ENCODE assay signal across 9 mouse cellular contexts in the genomic region with DNA sequence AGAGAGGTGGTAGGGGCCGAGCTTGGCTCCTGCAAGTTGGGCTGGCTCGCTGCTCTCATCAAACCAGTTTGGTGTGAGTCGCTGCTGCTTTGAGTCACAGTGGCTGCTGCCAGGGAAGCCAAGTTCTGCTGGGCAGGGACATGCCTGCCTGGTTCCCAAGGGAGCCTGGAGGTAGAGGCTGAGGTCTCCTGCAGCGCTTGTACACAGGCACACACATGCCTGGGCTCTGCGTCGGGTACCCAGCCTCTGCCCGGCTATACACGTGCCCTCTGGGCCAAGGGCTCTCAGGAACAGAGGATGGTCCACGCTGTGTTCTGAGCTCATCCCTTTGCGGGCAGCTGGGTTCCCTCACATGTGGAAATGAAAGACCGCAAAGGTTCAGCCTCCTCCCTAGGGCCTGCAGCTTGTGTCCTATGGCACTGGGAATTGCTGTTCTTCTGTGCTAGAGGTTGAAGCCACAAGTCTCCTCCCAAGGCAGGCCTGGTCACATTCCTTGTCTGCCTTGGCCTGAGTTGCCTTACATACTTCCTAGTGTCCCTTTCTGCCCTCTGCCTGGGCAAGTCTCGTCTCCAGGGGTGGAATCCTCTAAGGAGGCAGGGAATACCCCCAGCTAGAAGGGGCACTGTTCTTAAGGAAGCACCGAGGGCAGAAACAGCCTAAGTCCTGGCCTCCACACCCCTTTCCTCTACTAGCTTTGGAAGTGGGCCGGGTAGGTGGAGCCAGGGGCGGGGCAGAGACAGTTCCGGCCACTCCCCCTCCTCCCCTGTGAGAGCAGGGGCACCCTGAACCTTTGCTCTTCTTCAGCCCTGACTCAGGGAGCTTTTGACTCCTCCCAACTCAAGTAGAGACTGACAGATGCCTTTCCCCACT. TPM values are rescaled to one million over a fixed set of nuclear protein-coding genes. Genes with fewer than 3 reads are reported as not detected.
DNase-seq lines count a peak whose midpoint lies in the region; ATAC-seq and TF ChIP-seq lines count a peak whose summit lies in the region.
"Had no signal": no experiment of that assay in that cellular context is flagged by ENCODE, and none has a peak within 500 bp of the region (broad histone marks: within the 10 kb centered on the region; RNA-seq: fewer than 3 reads in every experiment).

No protein-coding gene starts in this region.

- WGBS in lung, postnatal 0 days = 35% methylated on average over 16 of the region's 16 CpGs

- H3K4me1 ChIP-seq in lung, postnatal 0 days (ENCODE audit: insufficient read depth, low read depth, low read length) = peaks cover 16% of the 10 kb centered on the region; the same call in 1 of the 2 replicates

- H3K9ac ChIP-seq in lung, postnatal 0 days (replicated peaks; ENCODE audit: low read depth) = no peak overlapping the region
- H3K9ac ChIP-seq: midbrain, embryonic 12.5 days had no signal

- peak; percentile 83 for ATAC-seq in granulocyte monocyte progenitor cell, adult 5-6 weeks (replicated peaks; ENCODE audit: poor library complexity, severe bottlenecking)
- peak; percentile 75 for ATAC-seq in lung, postnatal 0 days

- no peak overlapping the region for H3K4me3 ChIP-seq in lung, postnatal 0 days (ENCODE audit: low read depth, low read length)
- H3K4me3 ChIP-seq: midbrain, embryonic 12.5 days had no signal

- TF ChIP-seq EP300 in lung, postnatal 0 days (IDR thresholded peaks at IDR 0.05) = no peak

- H3K9me3 ChIP-seq in lung, postnatal 0 days (ENCODE audit: low read length) = no peaks in the 10 kb centered on the region
- H3K9me3 ChIP-seq: midbrain, embryonic 12.5 days had no signal

- H3K4me2 ChIP-seq in lung, postnatal 0 days (replicated peaks; ENCODE audit: low read depth, low read length) = peak overlapping the region; percentile 27; the same call in 1 of the 2 replicates
- H3K4me2 ChIP-seq: midbrain, embryonic 12.5 days had no signal

- no peak for TF ChIP-seq CTCF in lung, postnatal 0 days (IDR thresholded peaks at IDR 0.05)

- peak; percentile 45 for DNase-seq in cerebellum, postnatal 10 days
- no peak for DNase-seq in cerebellum, adult 11 months
- DNase-seq in adrenal gland, adult (ENCODE audit: inconsistent age in 2 of 2, low spot score in 1 of 2) = peak; percentile 81 to 93
- peak; percentile 97 for DNase-seq in kidney, adult 9 months
- DNase-seq in lung, postnatal 0 days (ENCODE audit: low spot score) = peak; percentile 85
- DNase-seq in thymus, postnatal 14 days = peak; percentile 94
- no peak for DNase-seq in right cerebral cortex, adult 18-20 months

- H3K27me3 ChIP-seq in lung, postnatal 0 days (replicated peaks; ENCODE audit: insufficient read depth, low read length) = peaks cover 10% of the 10 kb centered on the region; the same call in 1 of the 2 replicates

- H3K36me3 ChIP-seq in lung, postnatal 0 days (ENCODE audit: insufficient read depth, low read length) = no peaks in the 10 kb centered on the region
- H3K36me3 ChIP-seq: midbrain, embryonic 12.5 days had no signal

- no peak overlapping the region for H3K27ac ChIP-seq in lung, postnatal 0 days (ENCODE audit: low read length)
- H3K27ac ChIP-seq: midbrain, embryonic 12.5 days had no signal

RNA-seq across cellular contexts. Expression of a gene that starts 2.8 kb away (rescaled TPM):
- total RNA-seq in granulocyte monocyte progenitor cell, adult 5-6 weeks (2014; fragmentation: Nextera tagmentation) = not detected in 2 replicates
- total RNA-seq in granulocyte monocyte progenitor cell, adult 5-6 weeks (2017) = not detected in 2 replicates
- polyA plus RNA-seq in lung, postnatal 0 days (2015; fragmentation: Nextera tagmentation; extraction: Ambion mirVana) = 0.50 and 0.82 TPM in 2 replicates

RNA-seq across cellular contexts. Expression of a gene that starts 28.7 kb away (rescaled TPM):
- total RNA-seq in granulocyte monocyte progenitor cell, adult 5-6 weeks (2014; fragmentation: Nextera tagmentation) = 89.1 and 104 TPM in 2 replicates
- total RNA-seq in granulocyte monocyte progenitor cell, adult 5-6 weeks (2017) = 54.4 and 88.8 TPM in 2 replicates
- polyA plus RNA-seq in lung, postnatal 0 days (2015; fragmentation: Nextera tagmentation; extraction: Ambion mirVana) = 107 and 108 TPM in 2 replicates

RNA-seq across cellular contexts. Expression of a gene that starts 57.4 kb away (rescaled TPM):
- total RNA-seq in granulocyte monocyte progenitor cell, adult 5-6 weeks (2014; fragmentation: Nextera tagmentation) = 16.2 and 18.9 TPM in 2 replicates
- total RNA-seq in granulocyte monocyte progenitor cell, adult 5-6 weeks (2017) = 1.4 and 1.8 TPM in 2 replicates
- 106 and 123 TPM in 2 replicates for polyA plus RNA-seq in lung, postnatal 0 days (2015; fragmentation: Nextera tagmentation; extraction: Ambion mirVana)

Comparison
In these comparisons a context has a peak if more than half of its experiments do, and no peak if none do; other contexts are left out.
1. DNase-seq: peak in cerebellum, postnatal 10 days (2 of 2), adrenal gland, adult (2 of 2), kidney, adult 9 months (single experiment), lung, postnatal 0 days (single experiment) and thymus, postnatal 14 days (single experiment); none in cerebellum, adult 11 months (single experiment) and right cerebral cortex, adult 18-20 months (single experiment).